In genomic region chr12:56402137-56402536, GRCm38 (mm10) we compare ENCODE assay signal across 23 mouse cellular contexts. TPM values are rescaled to one million over a fixed set of nuclear protein-coding genes. Genes with fewer than 3 reads are reported as not detected.
DNase-seq lines count a peak whose midpoint lies in the region; ATAC-seq and TF ChIP-seq lines count a peak whose summit lies in the region.
"Had no signal": no experiment of that assay in that cellular context is flagged by ENCODE, and none has a peak within 500 bp of the region (broad histone marks: within the 10 kb centered on the region; RNA-seq: fewer than 3 reads in every experiment).

No protein-coding gene starts in this region.

- peaks cover 2% of the 10 kb centered on the region; the same call in 1 of the 2 replicates for H3K4me1 ChIP-seq in hindbrain, embryonic 12.5 days
- no peaks in the 10 kb centered on the region; the same call in 1 of the 2 replicates for H3K4me1 ChIP-seq in hindbrain, embryonic 10.5 days (replicated peaks)
- peaks cover 15 to 64% of the 10 kb centered on the region in 2 experiments for H3K4me1 ChIP-seq in CH12.LX (ENCODE audit: control insufficient read depth in 1 of 2, insufficient read depth in 2 of 2)
- H3K4me1 ChIP-seq: embryonic facial prominence, embryonic 10.5 days; embryonic facial prominence, embryonic 12.5 days; forebrain, embryonic 12.5 days had no signal

- dilution Hi-C loops in CH12.LX (cut with MboI; ENCODE audit: extremely low pct_ligation_motif_present, extremely low pct_unique_long_range_greater_than_20kb, low sequenced_read_pairs): no loop called here

- TF ChIP-seq POLR2A in CH12.LX (IDR thresholded peaks at IDR 0.05; ENCODE audit: low read depth, low read length): no peak

- no peaks in the 10 kb centered on the region for H3K36me3 ChIP-seq in hindbrain, embryonic 12.5 days
- H3K36me3 ChIP-seq in hindbrain, embryonic 10.5 days: no peaks in the 10 kb centered on the region
- peaks cover 0 to under 1% of the 10 kb centered on the region in 2 experiments for H3K36me3 ChIP-seq in CH12.LX (replicated peaks in 1 of 2; ENCODE audit: control insufficient read depth in 1 of 2, insufficient read depth in 1 of 2, low read length in 1 of 2)
- H3K36me3 ChIP-seq: embryonic facial prominence, embryonic 10.5 days; embryonic facial prominence, embryonic 12.5 days; forebrain, embryonic 10.5 days; forebrain, embryonic 12.5 days; G1E had no signal

- 53% methylated on average over 7 of the region's 7 CpGs for WGBS in hindbrain, embryonic 12.5 days
- 64% methylated on average over 7 of the region's 7 CpGs for WGBS in hindbrain, embryonic 10.5 days

- TF ChIP-seq EP300 in CH12.LX (IDR thresholded peaks at IDR 0.05; ENCODE audit: low read length): no peak

- no peak overlapping the region for H3K27ac ChIP-seq in hindbrain, embryonic 12.5 days
- no peak overlapping the region for H3K27ac ChIP-seq in hindbrain, embryonic 10.5 days
- peak overlapping the region; percentile 48; the same call in 1 of the 2 replicates for H3K27ac ChIP-seq in CH12.LX (ENCODE audit: insufficient read depth, low read depth)
- H3K27ac ChIP-seq: embryonic facial prominence, embryonic 10.5 days; embryonic facial prominence, embryonic 12.5 days; forebrain, embryonic 10.5 days; forebrain, embryonic 12.5 days had no signal

- in situ Hi-C loops in CH12.LX (cut with MboI; ENCODE audit: low pct_ligation_motif_present, low pct_unique_long_range_greater_than_20kb, low sequenced_read_pairs): loop anchor here (5.0 to 10.0 kb wide), 2 partner anchors 57 to 160 kb away; partner anchors contain the start of gene Mbip

- no peaks in the 10 kb centered on the region for H3K79me2 ChIP-seq in CH12.LX (replicated peaks; ENCODE audit: control insufficient read depth, extremely low read depth, insufficient read depth, poor library complexity, severe bottlenecking)

- no peak for TF ChIP-seq RAD21 in CH12.LX (IDR thresholded peaks at IDR 0.05; ENCODE audit: low read depth, low read length)

- peaks cover 7% of the 10 kb centered on the region; the same call in 1 of the 2 replicates for H3K27me3 ChIP-seq in hindbrain, embryonic 12.5 days
- peaks cover 18% of the 10 kb centered on the region for H3K27me3 ChIP-seq in hindbrain, embryonic 10.5 days (ENCODE audit: insufficient read depth, poor library complexity, severe bottlenecking)
- H3K27me3 ChIP-seq in CH12.LX (replicated peaks): no peaks in the 10 kb centered on the region
- H3K27me3 ChIP-seq: embryonic facial prominence, embryonic 12.5 days had no signal

- TF ChIP-seq CTCF in CH12.LX (conservative IDR thresholded peaks at IDR 0.05 in 1 of 2, IDR thresholded peaks at IDR 0.05 in 1 of 2; ENCODE audit: low read depth in 2 of 2, low read length in 2 of 2): no peak

- no peak overlapping the region for H3K4me3 ChIP-seq in hindbrain, embryonic 12.5 days
- no peak overlapping the region for H3K4me3 ChIP-seq in hindbrain, embryonic 10.5 days
- H3K4me3 ChIP-seq in CH12.LX (replicated peaks in 1 of 3; ENCODE audit: low read depth in 2 of 3, low read length in 2 of 3, poor library complexity in 1 of 3): no peak overlapping the region
- H3K4me3 ChIP-seq: embryonic facial prominence, embryonic 10.5 days; embryonic facial prominence, embryonic 12.5 days; erythroblast, embryonic 14.5 days; forebrain, embryonic 10.5 days; forebrain, embryonic 12.5 days had no signal

- DNase-seq in hindbrain, embryonic 10.5 days (ENCODE audit: low spot score): no peak
- DNase-seq in CH12.LX (ENCODE audit: extremely low read depth): no peak
- DNase-seq in retina, postnatal 1 day: peak; percentile 61
- DNase-seq: adrenal gland, adult 8-10 months; adrenal gland, postnatal 14 days; adrenal gland, postnatal 36 days; cerebellum, adult 11-12 months; cerebellum, adult 2 months; cerebellum, adult 9-10 months; cerebellum, postnatal 10 days; cerebellum, postnatal 25 days had no signal

- peak; percentile 66 for ATAC-seq in hindbrain, embryonic 12.5 days (ENCODE audit: low FRiP score)
- ATAC-seq in erythroblast, adult 5-6 weeks (replicated peaks; ENCODE audit: low FRiP score, poor library complexity, severe bottlenecking): no peak
- ATAC-seq: activated CD4-positive, CD25-positive, alpha-beta regulatory T cell, adult 4 months; forebrain, embryonic 14.5 days; forebrain, embryonic 16.5 days; Patski had no signal

- H3K9me3 ChIP-seq in hindbrain, embryonic 12.5 days (replicated peaks): no peaks in the 10 kb centered on the region
- no peaks in the 10 kb centered on the region for H3K9me3 ChIP-seq in hindbrain, embryonic 10.5 days
- no peaks in the 10 kb centered on the region for H3K9me3 ChIP-seq in CH12.LX (replicated peaks; ENCODE audit: low read length)
- H3K9me3 ChIP-seq: embryonic facial prominence, embryonic 10.5 days; embryonic facial prominence, embryonic 12.5 days; forebrain, embryonic 10.5 days; forebrain, embryonic 12.5 days; G1E had no signal

- no peak overlapping the region for H3K9ac ChIP-seq in hindbrain, embryonic 12.5 days
- no peak overlapping the region for H3K9ac ChIP-seq in CH12.LX (ENCODE audit: insufficient read depth, low read depth)
- H3K9ac ChIP-seq: embryonic facial prominence, embryonic 12.5 days; forebrain, embryonic 12.5 days had no signal

- no peak overlapping the region for H3K4me2 ChIP-seq in hindbrain, embryonic 12.5 days (replicated peaks)
- H3K4me2 ChIP-seq in CH12.LX (ENCODE audit: insufficient read depth, low read depth, poor library complexity, severe bottlenecking): no peak overlapping the region
- H3K4me2 ChIP-seq: embryonic facial prominence, embryonic 12.5 days; forebrain, embryonic 12.5 days had no signal

TF ChIP-seq in CH12.LX, 34 proteins besides CTCF, POLR2A, EP300 and RAD21:
- TF ChIP-seq IRF4 (IDR thresholded peaks at IDR 0.05; ENCODE audit: low read depth, low read length): no peak
- no peak for TF ChIP-seq ZNF384 (IDR thresholded peaks at IDR 0.05; ENCODE audit: low read depth, low read length)
- no peak for TF ChIP-seq POLR2AphosphoS2 (IDR thresholded peaks at IDR 0.05; ENCODE audit: low read depth, low read length)
- TF ChIP-seq CHD2 (IDR thresholded peaks at IDR 0.05; ENCODE audit: low read length): no peak
- no peak for TF ChIP-seq MAFK (IDR thresholded peaks at IDR 0.05; ENCODE audit: insufficient replicate concordance, low read length)
- TF ChIP-seq NRF1 (IDR thresholded peaks at IDR 0.05; ENCODE audit: low read depth, low read length): no peak
- no peak for TF ChIP-seq HCFC1 (IDR thresholded peaks at IDR 0.05; ENCODE audit: low read depth, low read length)
- no peak for TF ChIP-seq JUND (conservative IDR thresholded peaks at IDR 0.05; ENCODE audit: low read depth, low read length)
- no peak for TF ChIP-seq SIN3A (IDR thresholded peaks at IDR 0.05; ENCODE audit: low read length)
- TF ChIP-seq GABPA (IDR thresholded peaks at IDR 0.05; ENCODE audit: insufficient replicate concordance, low read depth, low read length): no peak
- TF ChIP-seq E2F4 (IDR thresholded peaks at IDR 0.05; ENCODE audit: insufficient replicate concordance, low read depth, low read length): no peak
- TF ChIP-seq USF1 (IDR thresholded peaks at IDR 0.05; ENCODE audit: low read depth, low read length): no peak
- no peak for TF ChIP-seq ZKSCAN1 (IDR thresholded peaks at IDR 0.05; ENCODE audit: borderline replicate concordance, low read depth, low read length)
- no peak for TF ChIP-seq TCF12 (IDR thresholded peaks at IDR 0.05; ENCODE audit: low read depth, low read length)
- no peak for TF ChIP-seq NELFE (IDR thresholded peaks at IDR 0.05; ENCODE audit: low read depth, low read length)
- TF ChIP-seq SMC3 (IDR thresholded peaks at IDR 0.05; ENCODE audit: low read depth, low read length): no peak
- TF ChIP-seq PAX5 (IDR thresholded peaks at IDR 0.05; ENCODE audit: low read length): no peak
- no peak for TF ChIP-seq RCOR1 (conservative IDR thresholded peaks at IDR 0.05; ENCODE audit: low read depth, low read length)

RNA-seq across cellular contexts. Expression of gene Mbip, which starts 56.4 kb away (rescaled TPM):
- 45.7 and 47.9 TPM in 2 replicates for polyA plus RNA-seq in hindbrain, embryonic 12.5 days (2016; fragmentation: Nextera tagmentation; extraction: Ambion mirVana)
- polyA plus RNA-seq in hindbrain, embryonic 10.5 days (2016; fragmentation: Nextera tagmentation; extraction: Ambion mirVana): 44.2 and 47.3 TPM in 2 replicates
- 27.6 and 28.3 TPM in 2 replicates for total RNA-seq in CH12.LX (2012; rRNA removed)
- 82.7 and 90.6 TPM in 2 replicates for total RNA-seq in CH12.LX (2014; rRNA removed)
- polyA plus RNA-seq in CH12.LX (2012; ENCODE audit: insufficient read length, low read depth): 47.6 and 53.0 TPM in 2 replicates
- 4.8 and 9.4 TPM in 2 replicates for total RNA-seq in erythroblast, adult 5-6 weeks (2015; ENCODE audit: low replicate concordance)
- 7.6 and 9.3 TPM in 2 replicates for total RNA-seq in erythroblast, adult 5-6 weeks (2017; ENCODE audit: low replicate concordance)
